Mouse (Mus musculus) mouse trophoblast stem cell (cell line): ENCODE measurements around the gene Map6.

Experiments used
- in situ Hi-C, 2 experiments: fragments of 300-500 bp; cut with MseI, MboI; formaldehyde crosslinking; loops; 2 replicates in 1 of 2; 3 replicates in 1 of 2; pipeline ENCODE4 v1.15.1; 2025

Gene Map6

DNA sequence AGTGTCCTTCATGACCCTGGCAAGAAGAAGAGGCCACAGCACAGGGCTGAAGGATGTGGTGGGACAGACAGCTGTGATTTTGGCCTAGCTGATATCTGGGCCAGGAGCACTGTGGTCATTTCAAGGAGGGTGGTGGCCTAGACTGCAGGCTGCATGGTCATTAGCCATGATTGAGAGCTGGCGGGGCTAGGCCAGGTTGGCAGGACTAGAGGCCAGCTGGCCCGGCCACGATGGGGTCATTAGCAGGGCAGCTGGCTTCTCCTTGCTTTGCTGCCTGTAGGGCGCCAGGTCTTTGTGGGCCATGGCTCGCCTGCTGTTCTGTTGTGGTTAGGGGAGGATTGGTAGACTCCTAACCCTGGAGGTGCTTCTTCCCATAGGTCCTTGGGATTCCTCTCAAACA lies 118.8 kb downstream of the Map6 start:
- in situ Hi-C loops = no loop called here
